Mouse (Mus musculus) embryo, embryonic 10 days (tissue): ENCODE results near the gene Eid2b.

ENCODE experiments used
- DNase-seq: peaks from one replicate; pipeline ENCODE4 v3.0.0-alpha.2; 2015; ENCODE audit warnings: low spot score

Eid2b gene

GRCm38 (mm10) chr7:28301616-28302433, 24.3 kb downstream of the Eid2b start, which contains the start of gene Dll3:
TSS of gene Dll3 (minus strand) at chr7:28302238.
- peak; percentile 80 for DNase-seq

DNA sequence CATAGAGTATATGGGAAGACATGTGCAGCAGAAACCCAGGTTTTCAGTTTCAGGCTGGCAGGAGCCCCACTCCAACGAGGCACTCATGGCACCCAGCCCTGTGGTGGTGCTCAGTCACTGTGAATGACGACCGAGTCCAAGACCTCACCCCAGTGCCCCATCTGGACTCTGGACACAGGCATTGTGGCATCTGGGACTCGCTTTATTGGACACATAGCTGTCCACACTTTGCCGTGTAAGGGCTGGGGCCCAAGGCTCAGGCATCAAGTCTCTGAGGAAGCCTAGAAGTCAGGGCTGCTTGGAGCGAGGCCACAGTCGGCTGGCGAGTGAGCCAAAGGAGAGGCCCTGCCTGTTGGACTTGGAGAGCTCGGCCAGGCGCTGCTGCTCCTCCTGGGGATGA, 28.1 kb downstream of the Eid2b start:
- DNase-seq = no peak

- DNase-seq = no peak
These were observed 28.7 kb downstream of the Eid2b start for GRCm38 (mm10) chr7:28306216-28306615.

GRCm38 (mm10) chr7:28309737-28310136, 32.2 kb downstream of the Eid2b start:
- DNase-seq = peak; percentile 45

DNA sequence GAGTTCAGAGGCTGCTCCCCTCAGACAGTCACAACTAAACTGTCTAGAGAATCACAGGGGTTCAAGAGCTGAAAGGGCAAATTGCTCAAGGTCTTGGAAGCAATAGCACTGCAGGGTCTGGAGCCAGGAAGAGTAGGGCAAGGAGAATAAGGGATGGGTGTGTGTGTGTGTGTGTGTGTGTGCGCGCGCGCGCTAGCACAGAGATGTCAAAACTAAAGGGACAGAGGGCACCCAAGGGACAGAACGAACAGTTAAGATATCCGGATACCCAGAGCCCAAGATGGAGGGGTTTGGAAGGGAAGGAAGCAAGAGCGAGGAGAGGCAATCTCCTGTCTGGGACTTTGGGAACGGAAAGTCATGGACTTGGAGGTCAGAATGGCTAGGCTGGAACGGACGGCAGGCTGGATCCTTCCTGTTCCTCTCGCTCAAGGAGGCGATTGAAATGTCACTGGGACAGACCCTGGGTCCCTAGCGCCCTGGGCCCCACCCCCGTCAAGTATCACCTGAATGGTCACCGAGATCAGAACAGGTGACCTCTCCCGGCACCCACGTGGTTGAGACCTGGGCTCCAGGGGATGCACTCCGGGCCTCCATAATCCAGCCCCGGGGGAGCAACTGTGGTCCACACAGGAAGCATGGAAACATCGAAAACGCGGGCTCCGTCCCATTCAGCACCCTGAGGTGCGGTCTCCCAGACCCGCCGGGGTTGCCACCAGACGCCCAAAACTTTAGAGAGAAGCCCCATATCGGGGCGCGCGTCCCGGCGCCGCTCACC, 33.8 kb downstream of the Eid2b start:
- no peak for DNase-seq

GRCm38 (mm10) chr7:28311926-28312543, 34.5 kb downstream of the Eid2b start, which contains the start of gene Timm50:
TSS of gene Timm50 (minus strand) at chr7:28312072.
- DNase-seq = peak; percentile 98

- DNase-seq = no peak
These were observed 40.5 kb downstream of the Eid2b start for GRCm38 (mm10) chr7:28318036-28318435.

DNA sequence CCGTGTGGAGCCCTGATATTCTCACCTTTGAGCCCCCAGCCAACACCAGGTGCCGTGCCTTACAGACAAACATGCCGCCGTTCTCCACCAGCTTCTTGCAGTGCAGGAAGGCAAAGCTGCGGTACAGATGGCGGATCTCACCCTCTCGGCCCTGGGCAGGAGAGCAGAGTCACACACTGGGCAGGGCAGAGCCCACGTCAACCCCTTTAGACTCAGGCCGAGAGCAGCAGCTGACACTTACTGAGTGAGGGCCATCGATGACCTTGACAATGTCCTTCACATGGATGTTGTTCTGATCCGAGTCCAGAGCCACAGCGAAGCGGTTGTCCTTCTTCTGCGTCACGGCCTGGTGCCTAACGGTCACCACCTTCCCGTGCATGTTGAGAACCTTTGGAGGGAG, 41.2 kb downstream of the Eid2b start:
- DNase-seq = no peak

- DNase-seq = no peak
These were observed 44.6 kb downstream of the Eid2b start for GRCm38 (mm10) chr7:28321974-28322720.

DNA sequence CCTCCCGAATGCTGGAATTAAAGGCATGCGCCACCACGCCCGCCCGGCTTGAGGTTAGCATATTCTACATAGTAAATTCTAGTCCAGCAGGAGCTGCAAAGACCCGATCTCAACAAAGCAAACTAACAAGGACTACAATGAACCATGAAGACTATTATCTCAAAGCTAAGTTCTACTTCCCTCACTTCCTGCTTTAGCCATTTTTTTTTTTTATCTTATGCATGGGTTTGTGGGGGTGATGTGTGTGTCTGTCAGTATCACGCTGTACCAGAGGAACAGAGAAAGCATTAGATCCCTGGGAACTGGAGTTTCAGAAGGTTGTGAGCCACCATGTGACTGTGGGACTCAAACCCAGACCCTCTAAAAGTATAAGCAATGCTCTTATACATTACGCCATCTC, 47.8 kb downstream of the Eid2b start:
- DNase-seq = no peak

GRCm38 (mm10) chr7:28326457-28326856, 48.9 kb downstream of the Eid2b start:
- DNase-seq = no peak

GRCm38 (mm10) chr7:28328260-28328659, 50.7 kb downstream of the Eid2b start:
- no peak for DNase-seq
